Mouse (Mus musculus) liver, adult 2 months (tissue): ENCODE measurements around the gene Ccr10. TPM values are rescaled to one million over a fixed set of nuclear protein-coding genes. Genes with fewer than 3 reads are reported as not detected.

Experiments
- DNase-seq: peaks from one replicate; pipeline ENCODE4 v3.0.0-alpha.2; 2011; ENCODE audit warnings: low read depth, low spot score; ENCODE audit errors: extremely low read depth
- H3K27ac ChIP-seq: fragments of 200-500 bp; replicated peaks from 2 replicates; pipeline ENCODE4 v1.5.1; 2012; ENCODE audit warnings: low read depth, mild to moderate bottlenecking, control low read depth, inconsistent platforms, low read length; ENCODE audit not compliant: insufficient read depth
- H3K27me3 ChIP-seq: fragments of 200-500 bp; 2 replicates; pipeline ENCODE4 v1.6.1; 2012; ENCODE audit warnings: mild to moderate bottlenecking, moderate library complexity, low read length, inconsistent platforms; ENCODE audit not compliant: control insufficient read depth, insufficient read depth
- H3K36me3 ChIP-seq: fragments of 200-500 bp; 2 replicates; pipeline ENCODE4 v1.6.1; 2012; ENCODE audit warnings: low read length, inconsistent platforms; ENCODE audit not compliant: control insufficient read depth, insufficient read depth
- H3K4me1 ChIP-seq: fragments of 200-500 bp; 2 replicates; pipeline ENCODE4 v1.6.1; 2011; ENCODE audit warnings: low read length; ENCODE audit not compliant: control insufficient read depth, insufficient read depth
- H3K4me3 ChIP-seq: fragments of 200-500 bp; 2 replicates; pipeline ENCODE4 v1.5.1; 2011; ENCODE audit warnings: low read depth, mild to moderate bottlenecking, control low read depth, low read length, moderate library complexity; ENCODE audit not compliant: insufficient read depth
- H3K79me2 ChIP-seq: fragments of 200-500 bp; 2 replicates; pipeline ENCODE4 v1.6.1; 2012; ENCODE audit warnings: inconsistent platforms, mild to moderate bottlenecking, low read length, moderate library complexity; ENCODE audit not compliant: control insufficient read depth, insufficient read depth
- H3K9ac ChIP-seq: fragments of 200-500 bp; 2 replicates; pipeline ENCODE4 v1.6.1; 2012; ENCODE audit warnings: low read depth, mild to moderate bottlenecking, control low read depth, inconsistent platforms, low read length
- CTCF ChIP-seq: fragments of 200-500 bp; IDR thresholded peaks from 2 replicates; pipeline ENCODE4 v1.5.1; 2011; ENCODE audit warnings: low read depth, low read length, control low read depth
- POLR2A ChIP-seq: fragments of 200-500 bp; IDR thresholded peaks from 2 replicates; pipeline ENCODE4 v1.6.1; 2011; ENCODE audit warnings: low read length, control low read depth; ENCODE audit not compliant: insufficient read depth; ENCODE audit errors: extremely low read depth
- WGBS: fragments of 180-500 bp; shearing (Covaris S2); methylation state at CpG from one replicate; pipeline ENCODE4 v1.1.7; 2018; 5-methylcytosine and 5-hydroxymethylcytosine counted together
- polyA plus RNA-seq: library from polyadenylated mRNA; depleted of rRNA; stranded (reverse); fragments of >200 nt; gene quantifications from 2 replicates; pipeline ENCODE4 v1.2.3, GENCODE M21; 2012
- total RNA-seq: library from RNA; depleted of rRNA; stranded (reverse); fragments of >200 nt; gene quantifications from 2 replicates; pipeline ENCODE4 v1.2.3, GENCODE M21; 2014

Ccr10 gene
- total and polyA plus RNA-seq, 2 experiments: 0.13 TPM; not detected in 1

DNA sequence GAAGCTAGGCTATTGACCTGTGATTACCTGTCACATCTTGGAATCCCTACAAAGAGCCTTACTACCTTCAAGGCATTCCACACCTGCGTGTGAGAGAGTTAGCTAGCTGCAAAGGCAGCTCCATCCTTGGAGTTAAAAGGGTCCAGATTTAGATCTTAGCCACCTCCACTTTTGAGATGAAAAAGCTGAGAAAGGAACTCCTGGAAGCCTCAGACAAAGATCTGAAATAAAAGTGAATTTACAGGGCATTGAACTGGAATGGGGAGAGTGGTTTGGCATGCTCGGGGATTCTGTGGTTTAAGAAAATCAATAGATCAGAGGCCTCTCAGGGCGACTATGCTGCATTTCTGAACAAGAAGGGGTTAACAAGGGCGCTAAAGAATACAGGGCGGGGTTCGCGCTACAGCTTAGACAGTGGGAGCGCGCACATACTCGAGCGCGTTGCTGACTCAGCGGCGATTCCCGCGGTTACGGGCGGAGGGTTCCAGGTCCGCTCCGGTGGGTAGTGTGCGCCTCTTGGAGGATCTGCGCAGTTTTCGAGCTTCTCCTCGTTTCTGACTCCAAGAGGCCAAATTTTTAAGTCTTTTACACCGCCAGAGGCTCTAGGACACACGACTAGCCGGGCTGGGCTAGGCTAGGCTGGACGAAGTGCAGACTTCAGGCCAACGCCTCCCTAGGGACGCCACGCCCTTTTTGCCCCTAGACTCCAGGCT is 3.4 kb downstream of the Ccr10 start:
- TF ChIP-seq POLR2A (no peak), CTCF (no peak)
- Histone ChIP-seq H3K79me2 (peaks cover 12% of the 10 kb centered on the region; the same call in 1 of the 2 replicates), H3K27ac (peak overlapping the region; percentile 90), H3K4me1 (peaks cover 22% of the 10 kb centered on the region), H3K27me3 (no peaks in the 10 kb centered on the region), H3K4me3 (peak overlapping the region; percentile 69), H3K36me3 (peaks cover 10% of the 10 kb centered on the region; the same call in 1 of the 2 replicates), H3K9ac (peak overlapping the region; percentile 80)
- WGBS: 1% methylated on average over 31 of the region's 31 CpGs
- peak; percentile 86 for DNase-seq

DNA sequence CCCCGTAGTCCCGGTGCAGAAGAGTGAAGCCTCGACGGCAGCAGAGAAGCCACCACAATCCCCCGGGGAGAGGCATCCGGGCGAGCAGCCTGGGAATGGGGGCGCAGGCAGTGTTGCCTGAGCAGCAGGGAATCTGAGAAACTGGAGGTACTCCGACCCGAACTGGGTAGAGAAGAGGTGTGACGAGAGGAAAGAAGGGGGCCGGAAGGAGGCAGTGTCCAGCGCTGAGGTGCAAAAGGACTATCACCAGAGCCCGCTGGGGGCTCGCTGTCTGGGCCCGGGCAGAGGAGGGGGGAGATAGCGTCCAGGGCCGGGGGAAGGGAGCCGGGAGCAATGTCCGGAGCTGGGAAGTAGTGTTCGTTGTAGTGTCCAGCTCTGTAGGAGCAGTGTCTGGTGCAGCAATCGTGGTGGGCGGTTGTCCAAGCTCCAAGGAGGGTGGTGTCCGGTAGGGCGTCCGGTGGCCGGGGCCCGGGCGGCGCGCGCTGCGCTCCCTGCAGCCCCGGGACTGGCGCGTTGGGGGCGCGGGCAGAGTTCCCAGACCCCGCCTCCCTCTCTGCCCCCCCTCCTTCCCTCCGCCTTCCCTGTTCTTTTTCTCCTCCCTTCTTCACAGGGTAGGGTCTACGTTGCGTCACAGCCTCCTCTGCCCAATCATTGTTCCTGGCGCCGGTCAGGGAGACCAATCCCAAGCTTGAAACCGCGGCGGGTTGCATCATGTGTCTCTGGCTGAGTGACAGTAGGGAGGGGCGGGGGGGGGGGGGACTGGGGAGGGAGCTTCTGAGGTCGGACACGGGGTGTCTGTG is 4.2 kb downstream of the Ccr10 start, which contains the start of gene Plekhh3:
Plekhh3 (minus strand) TSS at position 541 of the 800 bp plus-strand sequence.
- H3K27ac ChIP-seq: peak within 1 kb of the TSS; percentile 90
- H3K9ac ChIP-seq: peak within 1 kb of the TSS; percentile 86
- DNase-seq: peak; percentile 94
- H3K4me3 ChIP-seq: peak within 1 kb of the TSS; percentile 80
- peaks cover 13% of the 10 kb centered on the region for H3K36me3 ChIP-seq
- peaks cover 22% of the 10 kb centered on the region for H3K4me1 ChIP-seq
- under 1% methylated on average over 46 of the region's 50 CpGs for WGBS
- H3K79me2 ChIP-seq: peaks cover 12% of the 10 kb centered on the region; the same call in 1 of the 2 replicates
- no peaks in the 10 kb centered on the region for H3K27me3 ChIP-seq
- TF ChIP-seq POLR2A (peak; percentile 70), CTCF (no peak)

DNA sequence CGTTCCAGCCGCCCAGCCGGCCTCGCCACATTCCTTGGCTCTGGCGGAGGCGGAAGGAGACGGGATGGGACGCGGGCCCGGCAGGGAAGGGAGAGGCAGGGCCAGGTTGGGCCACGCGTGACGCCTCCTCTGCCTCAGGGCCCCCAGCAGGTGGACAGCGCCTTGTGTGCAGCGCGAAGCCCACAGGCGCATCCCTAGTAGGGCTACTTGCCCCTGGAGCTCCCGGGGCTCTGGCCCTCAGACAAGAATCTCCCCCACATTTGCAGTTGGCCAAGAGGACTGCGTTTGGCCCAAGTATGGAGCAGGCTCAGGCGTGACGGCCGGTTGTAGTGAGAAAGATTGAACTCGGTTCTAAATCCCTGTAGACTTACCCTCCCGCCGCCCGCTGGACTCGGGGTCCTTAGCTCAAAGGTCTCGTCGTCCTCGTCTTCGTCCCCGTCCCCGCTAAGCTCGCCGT is 4.9 kb downstream of the Ccr10 start, which contains the start of gene Cntnap1:
Cntnap1 (plus strand) TSS at position 170 of the 457 bp plus-strand sequence.
- Histone ChIP-seq H3K9ac (peak within 1 kb of the TSS; percentile 86), H3K79me2 (peaks cover 12% of the 10 kb centered on the region; the same call in 1 of the 2 replicates), H3K4me1 (peaks cover 22% of the 10 kb centered on the region), H3K4me3 (peak within 1 kb of the TSS; percentile 80), H3K27ac (peak within 1 kb of the TSS; percentile 82), H3K27me3 (no peaks in the 10 kb centered on the region), H3K36me3 (peaks cover 17% of the 10 kb centered on the region)
- WGBS: under 1% methylated on average over 35 of the region's 35 CpGs
- DNase-seq: peak; percentile 53
- TF ChIP-seq POLR2A: no peak
- peak; percentile 22; the same call in 1 of the 2 replicates for TF ChIP-seq CTCF

DNA sequence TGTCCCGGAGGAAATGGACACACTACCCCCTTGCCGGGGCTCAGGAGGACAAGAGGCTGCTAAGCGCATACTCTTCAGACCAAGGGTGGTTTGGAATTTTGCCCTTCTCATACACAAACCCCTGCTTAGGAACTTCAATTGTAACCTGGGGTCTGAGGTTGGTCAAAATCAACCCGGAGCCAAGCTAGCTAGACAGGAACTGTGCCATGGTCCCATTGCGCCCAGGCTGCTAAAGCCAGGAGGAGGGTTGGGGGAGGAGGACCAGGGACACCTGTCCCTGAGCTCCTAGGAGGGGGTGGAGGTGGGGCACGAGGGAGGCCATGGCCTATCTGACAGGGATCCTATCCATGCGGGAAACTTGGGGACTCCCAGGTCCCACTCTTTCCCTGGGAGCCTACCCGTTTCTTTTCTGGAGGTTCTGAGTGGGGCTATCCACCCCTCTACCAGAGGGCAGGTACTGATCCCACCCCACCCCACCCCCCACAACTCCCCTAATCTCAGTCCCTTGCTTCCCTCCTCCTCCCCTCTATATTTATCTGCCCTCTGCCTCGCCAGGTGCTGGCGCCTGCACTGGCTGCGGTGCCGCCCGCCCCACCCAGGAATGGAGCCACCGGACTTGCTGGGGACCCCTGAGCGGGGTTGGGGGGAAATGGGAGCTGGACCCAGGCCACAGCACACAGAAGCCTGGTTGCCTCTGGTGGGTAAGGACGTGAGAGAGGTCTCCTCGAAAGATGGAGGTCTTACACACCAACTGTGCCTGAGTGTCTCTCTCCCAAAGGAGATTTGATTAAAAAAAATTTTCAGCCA is 5.7 kb downstream of the Ccr10 start:
- H3K79me2 ChIP-seq: peaks cover 12% of the 10 kb centered on the region; the same call in 1 of the 2 replicates
- WGBS: 40% methylated on average over 17 of the region's 17 CpGs
- peak overlapping the region; percentile 80 for H3K4me3 ChIP-seq
- H3K4me1 ChIP-seq: peaks cover 22% of the 10 kb centered on the region
- H3K36me3 ChIP-seq: peaks cover 26% of the 10 kb centered on the region
- H3K27me3 ChIP-seq: no peaks in the 10 kb centered on the region
- peak overlapping the region; percentile 86 for H3K9ac ChIP-seq
- no peak overlapping the region for H3K27ac ChIP-seq
- DNase-seq: no peak
- TF ChIP-seq POLR2A (no peak), CTCF (no peak)

DNA sequence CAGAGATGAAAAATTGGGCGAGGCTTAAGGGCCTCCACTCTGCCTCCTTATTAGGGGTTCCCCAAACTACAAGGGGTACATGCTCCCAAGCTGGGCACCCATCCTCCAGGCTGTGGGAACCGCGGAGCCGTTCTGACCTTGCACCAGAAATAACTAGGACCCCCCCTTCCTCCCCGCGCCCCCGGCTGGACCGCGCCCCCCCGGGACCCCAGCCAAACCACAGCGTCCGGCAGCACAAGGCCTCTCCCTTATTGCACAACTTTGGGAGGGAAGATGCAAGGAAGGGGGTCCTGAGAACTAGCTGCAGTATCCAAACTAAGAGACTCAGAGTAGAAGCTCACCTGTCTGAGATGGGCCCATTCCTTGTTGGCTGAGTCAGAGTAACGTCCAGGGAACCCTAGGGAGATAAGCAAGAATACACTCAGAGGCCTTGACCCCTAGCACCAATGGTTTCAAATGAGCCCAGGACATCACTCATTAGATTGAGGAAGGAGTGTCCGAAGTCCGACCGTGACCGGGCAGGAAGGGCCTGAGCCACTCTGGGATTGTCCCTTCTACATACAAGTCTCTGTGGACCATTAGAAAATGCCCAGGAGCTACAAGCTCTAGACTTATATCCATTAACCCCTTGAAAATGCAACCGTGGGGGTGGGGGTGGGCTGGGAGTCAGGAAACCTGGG is 6.8 kb downstream of the Ccr10 start:
- no peak for TF ChIP-seq CTCF
- TF ChIP-seq POLR2A: no peak
- peaks cover 12% of the 10 kb centered on the region; the same call in 1 of the 2 replicates for H3K79me2 ChIP-seq
- peaks cover 15% of the 10 kb centered on the region for H3K4me1 ChIP-seq
- no peak overlapping the region for H3K4me3 ChIP-seq
- H3K27me3 ChIP-seq: no peaks in the 10 kb centered on the region
- no peak overlapping the region for H3K9ac ChIP-seq
- H3K36me3 ChIP-seq: peaks cover 32% of the 10 kb centered on the region
- H3K27ac ChIP-seq: no peak overlapping the region
- DNase-seq: no peak
- 56% methylated on average over 18 of the region's 18 CpGs for WGBS
